Mouse (Mus musculus): ENCODE results near the gene Fer. TPM values are rescaled to one million over a fixed set of nuclear protein-coding genes. Genes with fewer than 3 reads are reported as not detected.
A peak's percentile ranks its signal among the peaks of the same experiment; 100 is the strongest.

The Fer gene
- polyA plus RNA-seq (2015; fragmentation: Nextera tagmentation; extraction: Ambion mirVana): 29.6 and 30.8 TPM in 2 replicates

DNA sequence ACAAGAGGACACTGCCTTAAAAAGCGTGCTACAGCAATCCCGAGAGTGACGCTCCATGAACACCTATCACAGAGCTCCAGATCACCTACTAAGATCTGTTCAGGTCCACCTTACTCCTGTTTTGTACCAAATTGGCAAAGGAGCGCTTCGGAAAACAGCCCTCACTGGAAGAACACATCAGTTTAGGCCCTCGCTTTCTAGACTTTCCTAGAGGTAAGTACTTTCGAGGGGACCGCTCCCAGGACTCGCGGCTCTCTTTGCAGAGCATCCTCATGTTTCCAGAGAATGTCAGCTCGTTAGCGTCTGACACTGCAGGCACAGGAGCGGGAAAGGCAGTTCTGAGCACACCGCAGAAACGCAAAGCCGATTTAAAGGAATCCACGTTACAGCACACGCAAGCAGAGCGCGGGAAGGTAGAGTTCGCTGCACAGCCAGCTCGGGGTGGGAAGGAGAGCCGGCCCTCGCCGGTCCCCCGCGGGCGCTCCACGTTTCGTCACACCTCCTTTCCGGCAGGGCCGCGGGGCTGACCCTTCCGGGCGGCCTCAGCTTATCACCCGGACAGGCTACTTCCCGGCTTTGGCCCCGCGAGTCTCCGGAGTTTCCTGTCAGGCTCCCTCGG lies at the start of gene Fer:
Gene Fer, plus strand, starts transcription at position 51 of the 619 bp plus-strand sequence.
- Histone ChIP-seq H3K27ac (peak within 1 kb of the TSS; percentile 79), H3K27me3 (no peaks in the 10 kb centered on the region), H3K4me3 (peak within 1 kb of the TSS; percentile 87), H3K9me3 (no peaks in the 10 kb centered on the region), H3K9ac (peak within 1 kb of the TSS; percentile 86), H3K4me1 (peaks cover 22% of the 10 kb centered on the region), H3K36me3 (no peaks in the 10 kb centered on the region), H3K4me2 (replicated peaks) (peak within 1 kb of the TSS; percentile 90)
- peak; percentile 57; the same call in 1 of the 2 replicates for ATAC-seq (ENCODE audit: low FRiP score, low read depth)
- 2% methylated on average over 41 of the region's 41 CpGs for WGBS

DNA sequence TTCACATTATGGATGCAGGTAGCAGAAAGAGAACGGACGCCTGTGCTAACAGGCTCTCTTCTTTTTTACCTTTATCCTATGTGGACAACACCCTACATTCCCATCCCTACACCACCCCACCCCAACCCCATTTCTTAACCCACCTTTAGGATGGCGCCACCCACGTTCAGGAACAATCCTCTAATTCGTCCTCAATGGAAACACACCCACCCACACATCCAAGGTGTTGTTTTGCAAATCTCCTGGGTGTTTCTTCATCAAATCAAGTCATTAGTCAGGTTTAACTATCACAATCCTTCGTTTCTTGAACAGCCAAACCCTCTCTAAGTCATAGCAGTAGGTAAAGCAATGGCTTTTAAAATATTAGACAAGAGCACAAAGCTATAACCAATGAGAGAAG lies 49.3 kb upstream of the Fer start:
- H3K4me2 ChIP-seq (replicated peaks): no peak overlapping the region
- no peaks in the 10 kb centered on the region for H3K36me3 ChIP-seq
- no peaks in the 10 kb centered on the region for H3K4me1 ChIP-seq
- H3K9me3 ChIP-seq: no peaks in the 10 kb centered on the region
- no peak overlapping the region for H3K27ac ChIP-seq
- no peak overlapping the region for H3K9ac ChIP-seq
- ATAC-seq (ENCODE audit: low FRiP score, low read depth): no peak
- no peaks in the 10 kb centered on the region for H3K27me3 ChIP-seq
- 83% methylated on average over 6 of the region's 6 CpGs for WGBS
- H3K4me3 ChIP-seq: no peak overlapping the region

- H3K36me3 ChIP-seq: no peaks in the 10 kb centered on the region
- no peak overlapping the region for H3K4me2 ChIP-seq (replicated peaks)
- no peaks in the 10 kb centered on the region for H3K4me1 ChIP-seq
- H3K27me3 ChIP-seq: no peaks in the 10 kb centered on the region
- no peak for ATAC-seq (ENCODE audit: low FRiP score, low read depth)
- H3K9me3 ChIP-seq: no peaks in the 10 kb centered on the region
- WGBS: 87% methylated on average over 10 of the region's 10 CpGs
- H3K9ac ChIP-seq: no peak overlapping the region
- no peak overlapping the region for H3K27ac ChIP-seq
- no peak overlapping the region for H3K4me3 ChIP-seq
Measured at GRCm38 (mm10) chr17:63818444-63819027, 44.3 kb upstream of the Fer start.

GRCm38 (mm10) chr17:63824141-63824540 lies 38.7 kb upstream of the Fer start:
- Histone ChIP-seq H3K27me3 (no peaks in the 10 kb centered on the region), H3K27ac (no peak overlapping the region), H3K9ac (no peak overlapping the region), H3K4me2 (replicated peaks) (no peak overlapping the region), H3K9me3 (no peaks in the 10 kb centered on the region), H3K36me3 (no peaks in the 10 kb centered on the region), H3K4me3 (no peak overlapping the region), H3K4me1 (no peaks in the 10 kb centered on the region)
- WGBS: 88% methylated on average over 4 of the region's 4 CpGs
- ATAC-seq (ENCODE audit: low FRiP score, low read depth): no peak

DNA sequence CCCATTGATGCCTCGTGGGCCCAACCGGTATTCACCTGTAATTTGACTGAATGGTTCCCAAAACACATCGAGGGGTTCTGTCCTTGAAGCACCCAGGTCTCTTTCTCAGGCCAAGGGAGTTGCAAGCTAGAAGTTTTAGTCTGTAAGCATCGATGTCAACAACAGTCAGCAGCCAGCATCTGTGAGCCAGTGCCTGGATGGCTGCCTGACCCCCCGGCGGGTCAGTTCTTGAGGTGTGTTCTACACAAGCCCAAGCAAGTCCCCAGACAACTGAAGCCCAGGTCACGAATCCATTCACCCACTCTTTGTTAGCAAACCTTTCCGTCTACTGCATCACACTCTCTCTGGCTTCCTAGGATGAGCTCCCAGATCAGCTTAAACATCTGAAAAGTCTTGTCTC lies 36.7 kb upstream of the Fer start:
- Histone ChIP-seq H3K9me3 (no peaks in the 10 kb centered on the region), H3K36me3 (no peaks in the 10 kb centered on the region), H3K4me1 (no peaks in the 10 kb centered on the region), H3K4me2 (replicated peaks) (no peak overlapping the region), H3K27me3 (no peaks in the 10 kb centered on the region), H3K27ac (no peak overlapping the region), H3K9ac (no peak overlapping the region), H3K4me3 (no peak overlapping the region)
- ATAC-seq (ENCODE audit: low FRiP score, low read depth): no peak
- 81% methylated on average over 8 of the region's 8 CpGs for WGBS

- H3K36me3 ChIP-seq: no peaks in the 10 kb centered on the region
- ATAC-seq (ENCODE audit: low FRiP score, low read depth): no peak
Measured at GRCm38 (mm10) chr17:63826767-63827166, 36.1 kb upstream of the Fer start.

DNA sequence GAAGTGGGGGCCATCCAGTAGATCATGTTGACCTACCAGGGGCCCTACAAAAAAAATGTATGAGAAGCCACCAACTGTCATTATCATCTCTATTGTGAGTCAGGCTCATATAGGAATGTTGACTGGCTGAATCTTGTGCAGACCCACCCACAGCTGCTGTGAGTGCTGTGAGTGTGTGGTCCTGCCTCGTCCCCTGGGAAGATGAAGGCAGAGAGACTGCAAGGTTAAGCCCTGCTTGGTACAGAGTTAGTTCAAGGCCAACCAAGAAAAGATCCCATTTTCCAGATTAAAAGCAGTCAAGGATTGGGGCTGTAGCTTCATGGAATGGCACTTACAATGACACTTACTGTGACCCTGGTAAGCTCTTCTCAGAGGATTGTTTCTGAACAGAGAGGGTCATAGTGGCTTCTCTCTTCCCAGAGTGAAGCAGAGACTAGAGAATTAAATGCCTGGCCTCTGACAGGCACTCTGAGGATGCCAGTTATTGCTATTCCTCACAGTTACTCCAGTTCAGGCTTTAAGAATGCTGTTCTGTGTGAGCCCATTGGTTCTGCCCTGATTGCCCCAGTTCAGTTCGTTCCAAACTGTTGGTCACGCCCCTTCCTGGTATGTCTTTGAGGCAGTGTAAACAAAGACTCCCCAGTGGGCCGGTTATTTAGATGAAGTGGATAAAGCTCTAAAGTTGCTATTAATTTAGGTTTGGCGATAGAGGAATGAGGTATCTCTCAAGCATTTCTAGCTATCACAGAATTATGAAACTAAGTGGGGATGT lies 34.1 kb upstream of the Fer start:
- no peaks in the 10 kb centered on the region for H3K27me3 ChIP-seq
- H3K4me3 ChIP-seq: no peak overlapping the region
- no peaks in the 10 kb centered on the region for H3K4me1 ChIP-seq
- no peak overlapping the region for H3K9ac ChIP-seq
- no peak for ATAC-seq (ENCODE audit: low FRiP score, low read depth)
- H3K9me3 ChIP-seq: no peaks in the 10 kb centered on the region
- H3K36me3 ChIP-seq: no peaks in the 10 kb centered on the region
- no peak overlapping the region for H3K27ac ChIP-seq
- H3K4me2 ChIP-seq (replicated peaks): no peak overlapping the region
- 63% methylated on average over 5 of the region's 5 CpGs for WGBS

More at GRCm38 (mm10) chr17:63826767-63827166, 36.1 kb upstream of the Fer start:
- WGBS: 79% methylated on average over 7 of the region's 7 CpGs
- no peak overlapping the region for H3K27ac ChIP-seq
- no peaks in the 10 kb centered on the region for H3K4me1 ChIP-seq
- no peaks in the 10 kb centered on the region for H3K27me3 ChIP-seq
- H3K4me2 ChIP-seq (replicated peaks): no peak overlapping the region
- no peaks in the 10 kb centered on the region for H3K9me3 ChIP-seq
- no peak overlapping the region for H3K4me3 ChIP-seq
- H3K9ac ChIP-seq: no peak overlapping the region

GRCm38 (mm10) chr17:63831550-63831949 lies 31.3 kb upstream of the Fer start:
- Histone ChIP-seq H3K27me3 (no peaks in the 10 kb centered on the region), H3K36me3 (no peaks in the 10 kb centered on the region), H3K27ac (no peak overlapping the region), H3K4me1 (no peaks in the 10 kb centered on the region), H3K9ac (no peak overlapping the region), H3K4me2 (replicated peaks) (no peak overlapping the region), H3K9me3 (no peaks in the 10 kb centered on the region), H3K4me3 (no peak overlapping the region)
- ATAC-seq (ENCODE audit: low FRiP score, low read depth): no peak
- WGBS: 68% methylated on average over 4 of the region's 4 CpGs

DNA sequence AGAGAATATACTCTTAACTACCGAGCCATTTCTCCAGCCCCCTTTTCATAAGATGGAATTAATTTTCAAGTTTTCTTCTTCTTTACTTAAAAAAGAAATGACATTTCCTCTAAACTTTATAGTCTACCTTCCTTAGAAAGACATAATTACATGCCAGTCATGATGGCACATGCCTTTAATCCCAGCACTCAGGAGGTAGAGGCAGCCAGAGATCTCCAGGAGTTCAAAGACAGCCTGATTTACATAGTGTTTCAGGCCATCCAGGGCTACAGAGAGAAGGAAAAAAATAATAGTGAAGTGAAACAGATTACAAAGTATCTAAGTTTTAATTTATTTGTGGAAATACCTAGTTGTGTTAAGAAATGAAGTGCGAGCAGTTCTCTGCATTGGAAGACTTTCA lies 26.6 kb upstream of the Fer start:
- WGBS: 77% methylated on average over 2 of the region's 2 CpGs
- Histone ChIP-seq H3K4me2 (replicated peaks) (no peak overlapping the region), H3K4me3 (no peak overlapping the region), H3K27me3 (no peaks in the 10 kb centered on the region), H3K27ac (no peak overlapping the region), H3K36me3 (no peaks in the 10 kb centered on the region), H3K4me1 (no peaks in the 10 kb centered on the region), H3K9ac (no peak overlapping the region), H3K9me3 (no peaks in the 10 kb centered on the region)
- ATAC-seq (ENCODE audit: low FRiP score, low read depth): no peak

GRCm38 (mm10) chr17:63836641-63837040 lies 26.2 kb upstream of the Fer start:
- no peak for ATAC-seq (ENCODE audit: low FRiP score, low read depth)
- Histone ChIP-seq H3K4me3 (no peak overlapping the region), H3K27me3 (no peaks in the 10 kb centered on the region), H3K9me3 (no peaks in the 10 kb centered on the region), H3K27ac (no peak overlapping the region), H3K4me2 (replicated peaks) (no peak overlapping the region), H3K9ac (no peak overlapping the region), H3K4me1 (no peaks in the 10 kb centered on the region), H3K36me3 (no peaks in the 10 kb centered on the region)
- WGBS: 88% methylated on average over 8 of the region's 8 CpGs

GRCm38 (mm10) chr17:63838144-63838543 lies 24.7 kb upstream of the Fer start:
- no peak overlapping the region for H3K4me2 ChIP-seq (replicated peaks)
- no peaks in the 10 kb centered on the region for H3K27me3 ChIP-seq
- WGBS: 88% methylated on average over 8 of the region's 8 CpGs
- H3K27ac ChIP-seq: no peak overlapping the region
- H3K9ac ChIP-seq: no peak overlapping the region
- no peak for ATAC-seq (ENCODE audit: low FRiP score, low read depth)
- H3K36me3 ChIP-seq: no peaks in the 10 kb centered on the region
- no peaks in the 10 kb centered on the region for H3K9me3 ChIP-seq
- no peak overlapping the region for H3K4me3 ChIP-seq
- no peaks in the 10 kb centered on the region for H3K4me1 ChIP-seq

DNA sequence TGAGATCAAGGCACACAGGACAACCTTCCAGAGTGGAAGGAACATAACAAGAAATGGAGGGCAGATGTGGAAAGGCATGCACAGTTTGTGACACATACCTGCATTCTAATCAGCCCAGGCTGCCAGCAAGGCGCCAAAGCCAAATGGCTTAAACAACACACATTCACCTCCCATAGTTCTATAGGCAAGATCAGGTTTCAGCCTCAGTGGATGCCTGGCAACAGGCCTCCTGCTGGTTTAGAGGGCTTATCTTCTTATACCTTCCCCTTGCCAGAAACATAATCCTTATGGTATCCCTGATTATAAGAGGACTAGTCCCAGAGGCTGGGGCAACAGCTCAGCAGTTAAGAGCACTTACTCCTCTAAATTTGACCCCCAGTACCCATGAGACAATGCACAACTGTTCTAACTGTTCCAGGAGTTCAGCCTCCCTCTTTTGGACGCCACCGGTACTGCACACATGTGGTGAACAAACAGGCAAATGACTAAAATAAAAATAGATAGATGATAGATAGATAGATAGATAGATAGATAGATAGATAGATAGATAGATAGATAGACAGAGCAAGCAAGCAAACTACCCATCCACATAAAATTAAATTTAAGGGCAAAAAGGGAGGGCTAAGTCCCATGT lies 23.1 kb upstream of the Fer start:
- no peak for ATAC-seq (ENCODE audit: low FRiP score, low read depth)
- WGBS: 92% methylated on average over 3 of the region's 3 CpGs

More for the DNA sequence above, 23.1 kb upstream of the Fer start:
- Histone ChIP-seq H3K4me1 (no peaks in the 10 kb centered on the region), H3K9ac (no peak overlapping the region), H3K9me3 (no peaks in the 10 kb centered on the region), H3K4me2 (replicated peaks) (no peak overlapping the region), H3K27ac (no peak overlapping the region), H3K36me3 (no peaks in the 10 kb centered on the region), H3K4me3 (no peak overlapping the region), H3K27me3 (no peaks in the 10 kb centered on the region)

Data from limb, embryonic 13.5 days (tissue).